Mouse (Mus musculus) frontal cortex, adult (tissue): ENCODE results near the gene Gm5089.
"Not testable (repeated sequence)": the region's sequence is repeated elsewhere in the genome, so short reads cannot be mapped to it uniquely, and the experiment has no call there.

ENCODE experiments used
- ATAC-seq: cut with Nextera tagmentation; 2 replicates; pipeline ENCODE4 v1.9.2; 2017; ENCODE audit warnings: mild to moderate bottlenecking, moderate library complexity, mixed read lengths; ENCODE audit not compliant: low TSS enrichment

Gene Gm5089

GRCm38 (mm10) chr14:122463734-122464341, 12.9 kb upstream of the Gm5089 start:
- ATAC-seq, result peak; percentile 53

DNA sequence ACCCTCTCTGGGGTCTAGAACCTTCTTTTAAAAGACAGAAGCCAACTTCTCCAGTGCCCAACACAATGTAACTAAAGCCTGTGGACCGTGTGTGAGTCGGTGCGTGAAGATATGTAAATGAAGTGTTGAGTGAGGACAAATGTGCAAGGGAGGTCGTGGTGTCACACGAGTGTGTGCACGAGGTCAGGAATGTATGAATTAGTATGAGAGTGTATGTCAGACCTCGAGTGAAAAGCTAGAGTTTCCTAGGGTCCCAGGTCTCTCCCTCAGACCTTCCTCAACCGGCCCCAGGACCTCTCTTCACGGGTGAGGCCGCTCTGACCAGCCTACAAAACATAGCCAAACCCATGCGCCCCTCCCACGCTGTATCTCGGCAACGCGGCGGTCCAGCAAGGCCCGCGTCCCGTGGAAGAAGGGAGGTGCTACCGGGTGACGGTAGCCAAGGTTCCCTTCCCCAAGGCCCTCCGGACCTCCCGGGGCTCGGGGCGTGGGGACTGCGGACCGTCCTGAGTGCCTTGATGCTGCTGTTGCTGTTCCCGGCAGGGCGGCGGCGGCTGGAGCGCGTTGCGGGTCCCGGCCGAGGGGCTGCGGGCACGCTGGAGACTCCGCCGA, 12.3 kb upstream of the Gm5089 start:
- ATAC-seq, result 0 out of 2 replicates have a peak, but pooled peaks have one; percentile 10

- no peak for ATAC-seq
Measured at GRCm38 (mm10) chr14:122462689-122463079, 11.8 kb upstream of the Gm5089 start.

- ATAC-seq, result no peak
Measured at GRCm38 (mm10) chr14:122461966-122462365, 11.1 kb upstream of the Gm5089 start.

GRCm38 (mm10) chr14:122461500-122461899, 10.6 kb upstream of the Gm5089 start:
- no peak for ATAC-seq

DNA sequence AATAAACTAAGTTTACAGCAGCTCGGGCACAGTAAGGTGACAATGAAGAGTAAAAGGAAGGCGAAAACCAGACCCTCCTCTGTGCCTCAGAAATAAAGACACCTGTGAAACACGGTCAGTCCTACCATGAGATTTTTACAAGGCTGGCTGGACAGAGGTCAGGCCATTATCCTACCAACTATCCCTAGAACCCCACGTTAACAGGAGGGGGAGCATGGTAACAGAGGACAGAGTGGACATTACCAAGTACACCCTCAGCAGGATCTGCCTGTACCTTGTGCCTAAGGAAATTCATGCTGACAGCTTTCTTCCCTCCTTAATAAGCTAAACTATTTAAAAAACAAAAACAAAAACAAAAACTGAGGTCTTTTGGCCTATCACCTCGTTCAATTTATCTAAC, 9.3 kb upstream of the Gm5089 start:
- ATAC-seq, result no peak

- no peak for ATAC-seq
Measured at GRCm38 (mm10) chr14:122459776-122460175, 8.9 kb upstream of the Gm5089 start.

DNA sequence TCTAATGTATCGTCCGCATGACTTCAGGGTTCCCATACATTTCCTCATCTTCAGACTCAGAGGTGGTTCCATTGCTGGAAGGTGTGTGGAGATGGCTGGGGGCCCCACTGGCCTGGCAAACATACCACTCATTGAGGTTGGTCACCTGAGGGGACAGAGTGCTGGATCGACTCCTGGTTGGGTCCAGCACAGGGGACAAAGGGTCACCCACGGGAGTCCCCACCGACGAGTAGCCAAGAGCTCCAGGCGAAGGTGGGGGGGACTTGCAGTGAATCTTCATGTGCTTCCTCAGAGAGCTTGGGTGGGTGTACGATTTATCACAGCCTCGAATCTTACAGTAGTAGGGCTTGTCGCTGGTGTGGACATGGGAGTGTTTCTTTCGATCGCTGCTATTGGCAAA, 8.4 kb upstream of the Gm5089 start:
- ATAC-seq, result not testable (repeated sequence)

- no peak for ATAC-seq
Measured at GRCm38 (mm10) chr14:122455562-122455958, 4.6 kb upstream of the Gm5089 start.

- no peak for ATAC-seq
Measured at GRCm38 (mm10) chr14:122454901-122455561, 4.1 kb upstream of the Gm5089 start.

GRCm38 (mm10) chr14:122453996-122454738, 3.3 kb upstream of the Gm5089 start:
- ATAC-seq, result no peak

GRCm38 (mm10) chr14:122453388-122453995, 2.6 kb upstream of the Gm5089 start:
- 0 out of 2 replicates have a peak, but pooled peaks have one; percentile 44 for ATAC-seq

DNA sequence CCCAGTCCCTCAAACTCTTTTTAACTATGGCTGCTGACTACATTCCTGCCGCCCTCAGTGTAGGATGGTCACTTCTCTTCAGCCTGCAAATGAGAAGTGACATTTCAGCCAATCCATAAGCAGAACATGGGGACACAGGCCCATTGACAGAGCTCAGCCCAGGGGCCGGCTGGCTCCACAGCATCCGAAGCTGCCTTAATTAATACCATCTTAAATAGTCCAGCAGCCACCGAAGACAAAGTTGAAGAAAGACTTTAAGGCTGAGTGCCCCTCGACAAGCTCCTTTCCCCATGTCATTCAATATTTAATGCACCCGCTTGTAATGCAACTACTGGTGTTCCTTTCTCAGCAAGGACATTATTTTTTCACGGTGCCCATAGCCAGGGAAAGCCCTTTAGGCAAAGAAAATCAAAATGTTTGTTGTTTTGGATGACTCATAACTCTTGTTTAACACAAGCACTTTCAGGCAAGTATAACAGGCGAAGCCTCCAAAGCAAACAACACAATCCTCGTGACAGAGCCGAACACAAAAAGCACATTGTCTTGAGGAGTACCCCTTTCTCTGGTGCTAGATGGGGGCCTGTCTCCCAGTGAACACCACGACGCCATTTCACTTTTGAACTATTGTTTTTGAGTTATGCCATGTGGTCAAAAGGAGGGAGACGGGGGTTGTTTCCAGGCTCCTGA, 1.9 kb upstream of the Gm5089 start:
- no peak for ATAC-seq

- no peak for ATAC-seq
Measured at GRCm38 (mm10) chr14:122451551-122452145, 733 bp upstream of the Gm5089 start.

DNA sequence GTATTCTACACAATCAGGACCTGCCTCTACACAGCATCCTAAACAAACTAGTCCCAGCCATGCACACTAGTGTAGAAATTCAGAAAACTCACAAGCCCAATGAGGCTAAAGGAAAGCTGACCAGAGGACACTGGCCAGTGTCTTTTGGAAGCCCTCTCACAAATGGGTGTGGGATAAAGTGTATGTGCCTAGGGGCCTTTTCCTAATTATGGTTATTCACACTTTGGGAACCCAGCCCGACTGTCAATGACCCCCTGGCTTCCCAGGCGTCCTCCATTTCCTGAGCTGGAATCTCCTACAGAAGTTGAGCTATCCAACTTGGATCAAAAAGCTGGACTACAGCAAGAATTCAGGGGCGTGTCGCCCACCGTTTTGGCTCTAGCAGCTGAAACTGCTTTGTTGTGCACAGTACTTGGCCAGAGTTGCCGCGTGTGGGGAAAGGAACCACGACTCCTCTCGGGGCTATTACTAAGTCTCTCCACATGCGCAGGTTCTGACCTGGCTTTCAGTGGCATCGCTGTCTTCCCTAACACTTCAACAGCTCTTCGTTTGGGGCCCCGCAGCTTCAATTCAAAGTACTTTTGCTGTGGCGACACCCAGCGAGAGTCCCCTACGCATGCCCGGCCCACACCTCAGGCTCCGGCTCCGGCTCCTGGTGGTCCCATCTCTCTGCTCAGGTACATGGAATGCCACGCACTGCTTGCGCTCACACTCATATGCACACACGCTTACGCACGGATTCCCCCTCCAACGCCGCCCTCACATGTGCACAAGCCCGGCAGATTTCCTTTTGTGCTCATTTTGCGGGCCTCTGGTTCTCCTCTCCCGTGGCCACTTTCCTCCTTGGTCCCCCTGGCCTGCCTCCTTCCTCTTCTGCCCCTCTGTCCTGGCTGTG, 1.1 kb downstream of the Gm5089 start:
- ATAC-seq, result no peak

GRCm38 (mm10) chr14:122436850-122437249, 14.1 kb downstream of the Gm5089 start:
- no peak for ATAC-seq

GRCm38 (mm10) chr14:122434039-122434438, 16.9 kb downstream of the Gm5089 start:
- no peak for ATAC-seq

- no peak for ATAC-seq
Measured at GRCm38 (mm10) chr14:122432558-122432957, 18.4 kb downstream of the Gm5089 start.

DNA sequence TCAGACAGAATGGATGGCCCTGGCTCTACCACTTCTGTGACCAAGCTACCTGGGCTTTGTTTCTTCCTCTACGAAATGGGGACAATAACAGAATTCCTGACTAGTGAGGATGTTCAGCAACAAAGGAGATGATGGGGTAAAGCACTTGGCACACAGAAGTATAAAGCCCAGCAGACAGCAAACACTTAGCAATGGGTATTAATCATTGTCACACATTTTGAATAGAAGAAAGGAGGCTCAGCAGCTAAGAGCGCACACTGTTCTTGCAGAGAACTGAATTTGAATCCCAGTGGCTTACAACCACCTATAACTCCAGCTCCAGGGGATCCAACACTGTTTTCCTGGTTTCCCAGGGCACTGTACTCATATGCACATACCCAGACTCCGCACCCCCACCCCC, 23.3 kb downstream of the Gm5089 start:
- ATAC-seq, result no peak

- ATAC-seq, result no peak
Measured at GRCm38 (mm10) chr14:122427204-122427560, 23.7 kb downstream of the Gm5089 start.
